Mouse (Mus musculus): ENCODE results near the gene Olfr497. TPM values are rescaled to one million over a fixed set of nuclear protein-coding genes. Genes with fewer than 3 reads are reported as not detected.

The Olfr497 gene
- polyA plus RNA-seq (2016; fragmentation: Nextera tagmentation; extraction: Ambion mirVana), result not detected in 2 replicates

DNA sequence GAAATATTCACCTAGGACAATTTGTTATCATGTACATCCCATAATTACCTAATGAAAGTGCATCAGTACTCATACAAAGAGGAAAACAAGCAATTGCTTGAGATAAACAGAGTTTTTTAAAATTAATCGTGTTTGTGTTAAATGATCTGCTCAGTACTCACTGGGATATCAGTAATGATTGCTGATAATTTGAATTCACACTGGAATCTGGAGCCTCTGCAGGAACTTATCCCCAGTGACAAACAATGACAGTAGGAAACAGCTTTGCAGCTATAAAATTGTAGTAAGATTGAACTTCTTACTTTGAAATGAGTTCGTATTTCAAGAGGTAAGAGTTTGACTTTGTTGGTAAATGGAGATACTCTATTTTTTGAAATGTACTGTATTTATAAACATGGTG, at the start of gene Olfr497:
Gene Olfr497, plus strand, starts transcription at position 301 of the 400 bp plus-strand sequence.
- H3K4me1 ChIP-seq (replicated peaks), result no peaks in the 10 kb centered on the region
- H3K27me3 ChIP-seq, result no peaks in the 10 kb centered on the region
- no peak within 1 kb of the TSS for H3K27ac ChIP-seq
- no peaks in the 10 kb centered on the region for H3K36me3 ChIP-seq
- H3K9me3 ChIP-seq, result no peaks in the 10 kb centered on the region
- H3K4me3 ChIP-seq (replicated peaks), result no peak within 1 kb of the TSS
- H3K4me2 ChIP-seq, result no peak within 1 kb of the TSS
- no peak within 1 kb of the TSS for H3K9ac ChIP-seq (replicated peaks)
- 88% methylated on average over 2 of the region's 2 CpGs for WGBS
- ATAC-seq (ENCODE audit: insufficient number of reproducible peaks, insufficient read depth, low FRiP score, low TSS enrichment, low read depth), result no peak

GRCm38 (mm10) chr7:108392867-108393266, 27.4 kb upstream of the Olfr497 start, which contains the start of gene Olfr495:
Gene Olfr495, plus strand, starts transcription at chr7:108393167.
- Histone ChIP-seq H3K4me1 (replicated peaks) (no peaks in the 10 kb centered on the region), H3K4me3 (replicated peaks) (no peak within 1 kb of the TSS), H3K27me3 (no peaks in the 10 kb centered on the region), H3K9ac (replicated peaks) (no peak within 1 kb of the TSS), H3K9me3 (no peaks in the 10 kb centered on the region), H3K36me3 (no peaks in the 10 kb centered on the region), H3K27ac (no peak within 1 kb of the TSS), H3K4me2 (no peak within 1 kb of the TSS)
- no peak for ATAC-seq (ENCODE audit: insufficient number of reproducible peaks, insufficient read depth, low FRiP score, low TSS enrichment, low read depth)
- 91% methylated on average over 1 of the region's 1 CpGs for WGBS

DNA sequence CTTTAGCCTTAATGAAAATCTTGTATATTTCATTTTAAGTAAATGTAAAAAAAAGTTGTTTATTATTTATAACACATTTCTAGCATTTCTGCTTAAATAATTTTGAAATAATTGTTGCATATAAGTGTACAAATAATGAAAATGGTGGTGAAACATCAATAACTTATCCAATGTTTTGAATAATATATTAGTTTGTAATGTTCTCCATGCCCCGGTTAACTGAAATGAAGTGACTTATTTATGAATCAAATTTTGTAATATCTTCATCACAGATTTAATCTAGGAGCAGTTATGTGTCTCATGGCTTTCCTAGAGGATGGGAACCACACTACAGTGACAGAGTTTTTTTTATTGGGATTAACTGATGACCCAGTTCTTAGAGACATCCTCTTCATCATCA, 44.8 kb downstream of the Olfr497 start, which contains the start of gene Olfr498:
Gene Olfr498, plus strand, starts transcription at position 301 of the 400 bp plus-strand sequence.
- no peak for ATAC-seq (ENCODE audit: insufficient number of reproducible peaks, insufficient read depth, low FRiP score, low TSS enrichment, low read depth)
- no peaks in the 10 kb centered on the region for H3K4me1 ChIP-seq (replicated peaks)
- no peaks in the 10 kb centered on the region for H3K27me3 ChIP-seq
- H3K4me2 ChIP-seq, result no peak within 1 kb of the TSS
- no peaks in the 10 kb centered on the region; the same call in 1 of the 2 replicates for H3K9me3 ChIP-seq
- H3K36me3 ChIP-seq, result no peaks in the 10 kb centered on the region
- H3K9ac ChIP-seq (replicated peaks), result no peak within 1 kb of the TSS
- no peak within 1 kb of the TSS for H3K27ac ChIP-seq
- no peak within 1 kb of the TSS for H3K4me3 ChIP-seq (replicated peaks)
- WGBS, result 95% methylated on average over 1 of the region's 1 CpGs

Other genes starting within 250 kb of the Olfr497 start
- not detected in 2 replicates for gene Olfr486, start 247.7 kb upstream of the Olfr497 start, polyA plus RNA-seq (2016; fragmentation: Nextera tagmentation; extraction: Ambion mirVana)
- not detected in 2 replicates for gene Olfr487, start 205.8 kb upstream of the Olfr497 start, polyA plus RNA-seq (2016; fragmentation: Nextera tagmentation; extraction: Ambion mirVana)
- gene Olfr488, start 162.1 kb upstream of the Olfr497 start, polyA plus RNA-seq (2016; fragmentation: Nextera tagmentation; extraction: Ambion mirVana), result not detected in 2 replicates
- not detected in 2 replicates for gene Olfr490, start 131.5 kb upstream of the Olfr497 start, polyA plus RNA-seq (2016; fragmentation: Nextera tagmentation; extraction: Ambion mirVana)
- gene Olfr491, start 107.0 kb upstream of the Olfr497 start, polyA plus RNA-seq (2016; fragmentation: Nextera tagmentation; extraction: Ambion mirVana), result not detected in 2 replicates
- gene Olfr492, start 96.7 kb upstream of the Olfr497 start, polyA plus RNA-seq (2016; fragmentation: Nextera tagmentation; extraction: Ambion mirVana), result not detected in 2 replicates
- gene Olfr493, start 73.4 kb upstream of the Olfr497 start, polyA plus RNA-seq (2016; fragmentation: Nextera tagmentation; extraction: Ambion mirVana), result not detected in 2 replicates
- not detected in 2 replicates for gene Olfr494, start 55.1 kb upstream of the Olfr497 start, polyA plus RNA-seq (2016; fragmentation: Nextera tagmentation; extraction: Ambion mirVana)
- gene Olfr495, start 27.3 kb upstream of the Olfr497 start, polyA plus RNA-seq (2016; fragmentation: Nextera tagmentation; extraction: Ambion mirVana), result not detected in 2 replicates
- not detected in 2 replicates for gene Olfr498, start 44.9 kb downstream of the Olfr497 start, polyA plus RNA-seq (2016; fragmentation: Nextera tagmentation; extraction: Ambion mirVana)
- gene Olfr502, start 104.6 kb downstream of the Olfr497 start, polyA plus RNA-seq (2016; fragmentation: Nextera tagmentation; extraction: Ambion mirVana), result not detected in 2 replicates
- gene Olfr503, start 124.1 kb downstream of the Olfr497 start, polyA plus RNA-seq (2016; fragmentation: Nextera tagmentation; extraction: Ambion mirVana), result not detected in 2 replicates
- not detected in 2 replicates for gene Olfr504, start 145.4 kb downstream of the Olfr497 start, polyA plus RNA-seq (2016; fragmentation: Nextera tagmentation; extraction: Ambion mirVana)
- not detected in 2 replicates for gene Olfr506, start 190.4 kb downstream of the Olfr497 start, polyA plus RNA-seq (2016; fragmentation: Nextera tagmentation; extraction: Ambion mirVana)
- gene Olfr507, start 201.4 kb downstream of the Olfr497 start, polyA plus RNA-seq (2016; fragmentation: Nextera tagmentation; extraction: Ambion mirVana), result not detected in 2 replicates
- not detected in 2 replicates for gene Olfr508, start 209.6 kb downstream of the Olfr497 start, polyA plus RNA-seq (2016; fragmentation: Nextera tagmentation; extraction: Ambion mirVana)
- not detected in 2 replicates for gene Olfr509, start 231.5 kb downstream of the Olfr497 start, polyA plus RNA-seq (2016; fragmentation: Nextera tagmentation; extraction: Ambion mirVana)
- not detected in 2 replicates for gene Olfr510, start 246.0 kb downstream of the Olfr497 start, polyA plus RNA-seq (2016; fragmentation: Nextera tagmentation; extraction: Ambion mirVana)